Mouse (Mus musculus) limb, embryonic 14.5 days (tissue): ENCODE data around the gene Slc25a39. TPM values are rescaled to one million over a fixed set of nuclear protein-coding genes. Genes with fewer than 3 reads are reported as not detected.

Source experiments
- ATAC-seq: fragments of 200-750 bp; cut with Nextera tagmentation; 2 replicates; pipeline ENCODE4 v1.8.0; 2017; ENCODE audit warnings: low read depth, moderate number of reproducible peaks, moderate TSS enrichment; ENCODE audit not compliant: low FRiP score
- DNase-seq: peaks from one replicate; pipeline ENCODE4 v3.0.0-alpha.2; 2015; ENCODE audit warnings: low spot score
- H3K27ac ChIP-seq: fragments of 300-500 bp; sonication (generic); replicated peaks from 2 replicates; pipeline ENCODE4 v1.5.1; 2014; ENCODE audit warnings: low read depth, mild to moderate bottlenecking, low read length, moderate library complexity, mixed read lengths
- H3K27me3 ChIP-seq: fragments of 300-500 bp; sonication (generic); 2 replicates; pipeline ENCODE4 v1.6.1; 2014; ENCODE audit warnings: low read length, mixed read lengths; ENCODE audit not compliant: control insufficient read depth, insufficient read depth
- H3K36me3 ChIP-seq: fragments of 300-500 bp; sonication (generic); 2 replicates; pipeline ENCODE4 v1.6.1; 2014; ENCODE audit warnings: mild to moderate bottlenecking, low read length, moderate library complexity, mixed read lengths; ENCODE audit not compliant: control insufficient read depth, insufficient read depth
- H3K4me1 ChIP-seq: fragments of 300-500 bp; sonication (generic); 2 replicates; pipeline ENCODE4 v1.6.1; 2014; ENCODE audit warnings: antibody characterized with exemption, low read length, mixed read lengths; ENCODE audit not compliant: control insufficient read depth, insufficient read depth
- H3K4me2 ChIP-seq: fragments of 300-500 bp; sonication (generic); replicated peaks from 2 replicates; pipeline ENCODE4 v1.6.1; 2014; ENCODE audit warnings: low read depth, mild to moderate bottlenecking, low read length, moderate library complexity; ENCODE audit not compliant: severe bottlenecking
- H3K4me3 ChIP-seq: fragments of 300-500 bp; sonication (generic); replicated peaks from 2 replicates; pipeline ENCODE4 v1.5.1; 2014; ENCODE audit warnings: low read length
- H3K9ac ChIP-seq: fragments of 300-500 bp; sonication (generic); 2 replicates; pipeline ENCODE4 v1.6.1; 2014; ENCODE audit warnings: mild to moderate bottlenecking, low read depth, low read length, moderate library complexity; ENCODE audit not compliant: severe bottlenecking
- H3K9me3 ChIP-seq: fragments of 300-500 bp; sonication (generic); 2 replicates; pipeline ENCODE4 v1.6.1; 2016; ENCODE audit warnings: low read length; ENCODE audit not compliant: control insufficient read depth
- POLR2A ChIP-seq: fragments of 200-500 bp; IDR thresholded peaks from 2 replicates; pipeline ENCODE4 v1.8.0; 2012; ENCODE audit warnings: inconsistent platforms, mild to moderate bottlenecking, moderate library complexity, borderline replicate concordance; ENCODE audit not compliant: insufficient read depth, insufficient read length; ENCODE audit errors: extremely low read depth
- WGBS: fragments of 180-500 bp; shearing (Covaris S2); extraction: QIAGEN DNeasy Blood & Tissue Kit; methylation state at CpG from one replicate; pipeline ENCODE4 v1.1.7; 2014; 5-methylcytosine and 5-hydroxymethylcytosine counted together
- polyA plus RNA-seq, 2 experiments: library from polyadenylated mRNA; depleted of rRNA in 1 of 2; stranded (reverse) in 1 of 2; unstranded in 1 of 2; fragments of >200 nt; fragmentation: Nextera tagmentation in 1 of 2; extraction: Ambion mirVana in 1 of 2; gene quantifications; 2 replicates each; pipeline versions ENCODE4 v1.2.1 to v1.2.3; 2012 to 2014

Slc25a39 gene
- polyA plus RNA-seq, 2 experiments = 120 to 179 TPM

DNA sequence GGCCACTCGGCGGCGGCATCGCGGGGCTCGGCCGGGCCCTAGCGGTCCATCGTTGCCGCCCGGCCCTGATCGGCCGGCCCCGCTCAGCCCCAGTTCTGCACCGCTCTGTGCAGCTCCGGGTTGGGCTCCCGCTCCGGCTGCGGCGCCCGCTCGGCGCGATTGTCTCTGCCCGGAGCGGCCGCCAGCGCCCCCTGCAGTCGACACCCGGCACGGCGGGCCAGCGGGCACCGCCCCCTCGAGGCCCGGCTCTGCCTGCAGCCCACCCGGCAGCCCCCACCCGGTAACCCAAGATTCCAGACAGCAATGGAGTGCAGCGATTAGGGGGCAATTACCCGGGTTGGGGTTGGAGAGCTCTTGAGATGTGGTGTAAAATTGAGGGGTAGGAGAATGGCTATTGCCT is 39.8 kb upstream of the Slc25a39 start, which contains the start of gene Fam171a2:
Fam171a2 (minus strand) TSS at position 186 of the 400 bp plus-strand sequence.
- WGBS = under 1% methylated on average over 22 of the region's 40 CpGs
- peaks cover 26% of the 10 kb centered on the region for H3K4me1 ChIP-seq
- ATAC-seq = peak; percentile 69

GRCm38 (mm10) chr11:102446581-102447461 is 39.1 kb upstream of the Slc25a39 start:
- no peaks in the 10 kb centered on the region for H3K9me3 ChIP-seq
- peak overlapping the region; percentile 85 for H3K4me3 ChIP-seq
- peaks cover 9% of the 10 kb centered on the region; the same call in 1 of the 2 replicates for H3K27me3 ChIP-seq
- ATAC-seq (peak; percentile 30), DNase-seq (peak; percentile 35)
- 2% methylated on average over 35 of the region's 49 CpGs for WGBS
- H3K9ac ChIP-seq = peak overlapping the region; percentile 97
- peaks cover 26% of the 10 kb centered on the region for H3K4me1 ChIP-seq
- peaks cover 21% of the 10 kb centered on the region for H3K36me3 ChIP-seq
- H3K27ac ChIP-seq = peak overlapping the region; percentile 89
- TF ChIP-seq POLR2A = no peak
- H3K4me2 ChIP-seq = peak overlapping the region; percentile 61

More for the DNA sequence above, 39.8 kb upstream of the Slc25a39 start, which contains the start of gene Fam171a2:
- peaks cover 9% of the 10 kb centered on the region; the same call in 1 of the 2 replicates for H3K27me3 ChIP-seq
- TF ChIP-seq POLR2A = peak; percentile 81; the same call in 1 of the 2 replicates
- peak within 1 kb of the TSS; percentile 97 for H3K9ac ChIP-seq
- peaks cover 15% of the 10 kb centered on the region for H3K36me3 ChIP-seq
- DNase-seq = peak; percentile 63
- peak within 1 kb of the TSS; percentile 85 for H3K4me3 ChIP-seq
- peak within 1 kb of the TSS; percentile 61 for H3K4me2 ChIP-seq
- peak within 1 kb of the TSS; percentile 89 for H3K27ac ChIP-seq
- H3K9me3 ChIP-seq = no peaks in the 10 kb centered on the region

GRCm38 (mm10) chr11:102445891-102446361 is 38.2 kb upstream of the Slc25a39 start:
- H3K4me2 ChIP-seq = peak overlapping the region; percentile 61
- peak overlapping the region; percentile 97 for H3K9ac ChIP-seq
- H3K27me3 ChIP-seq = peaks cover 9% of the 10 kb centered on the region; the same call in 1 of the 2 replicates
- H3K4me3 ChIP-seq = peak overlapping the region; percentile 85
- DNase-seq = peak; percentile 73
- H3K4me1 ChIP-seq = peaks cover 26% of the 10 kb centered on the region
- no peak for ATAC-seq
- H3K27ac ChIP-seq = peak overlapping the region; percentile 61
- H3K36me3 ChIP-seq = peaks cover 30% of the 10 kb centered on the region
- no peak for TF ChIP-seq POLR2A
- WGBS = 6% methylated on average over 7 of the region's 7 CpGs
- H3K9me3 ChIP-seq = no peaks in the 10 kb centered on the region

DNA sequence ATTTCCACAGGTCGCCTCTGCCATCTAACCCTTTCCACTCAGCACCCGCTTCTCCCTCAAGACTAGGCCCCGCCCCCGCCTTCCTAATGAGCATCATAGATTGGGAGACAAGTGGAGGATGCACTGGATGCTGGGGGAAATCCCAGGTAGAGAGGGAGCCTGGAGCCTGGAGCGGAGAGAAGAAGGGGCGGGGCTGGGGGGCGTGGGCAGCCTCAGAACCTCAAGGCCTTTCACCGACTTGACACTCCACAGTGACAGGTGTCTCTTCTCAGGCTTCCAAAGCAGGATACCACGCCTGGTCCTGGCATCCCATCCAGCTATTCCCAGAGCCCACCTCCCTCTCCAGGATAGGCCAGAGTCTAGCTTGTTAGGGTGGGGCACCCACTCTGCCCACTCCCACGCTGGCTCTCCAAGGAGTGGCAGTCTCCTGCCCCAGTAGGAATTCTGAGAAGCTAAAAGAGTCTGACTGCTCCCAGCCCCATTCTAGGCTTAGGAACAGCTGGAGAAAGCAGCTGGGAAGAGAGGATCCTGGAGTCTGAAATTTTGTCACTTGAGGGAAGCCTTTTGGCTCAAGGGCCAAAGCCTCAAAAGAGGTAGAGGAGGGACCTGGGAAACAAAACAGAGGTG is 37.6 kb upstream of the Slc25a39 start:
- Histone ChIP-seq H3K4me3 (peak overlapping the region; percentile 85), H3K9ac (0 out of 2 replicates have a peak overlapping the region, but pooled peaks have one; percentile 97), H3K27ac (peak overlapping the region; percentile 61), H3K9me3 (no peaks in the 10 kb centered on the region), H3K4me1 (peaks cover 26% of the 10 kb centered on the region), H3K36me3 (peaks cover 36% of the 10 kb centered on the region), H3K4me2 (peak overlapping the region; percentile 61), H3K27me3 (peaks cover 9% of the 10 kb centered on the region; the same call in 1 of the 2 replicates)
- WGBS = 17% methylated on average over 8 of the region's 10 CpGs
- no peak for TF ChIP-seq POLR2A
- ATAC-seq = peak; percentile 47
- peak; percentile 61 for DNase-seq

GRCm38 (mm10) chr11:102444781-102445180 is 37.0 kb upstream of the Slc25a39 start:
- 14% methylated on average over 6 of the region's 6 CpGs for WGBS
- Histone ChIP-seq H3K27ac (no peak overlapping the region), H3K4me3 (no peak overlapping the region), H3K9me3 (no peaks in the 10 kb centered on the region), H3K4me2 (no peak overlapping the region), H3K27me3 (peaks cover 8% of the 10 kb centered on the region; the same call in 1 of the 2 replicates), H3K36me3 (peaks cover 42% of the 10 kb centered on the region), H3K9ac (no peak overlapping the region), H3K4me1 (peaks cover 26% of the 10 kb centered on the region)
- TF ChIP-seq POLR2A = no peak
- ATAC-seq (no peak), DNase-seq (no peak)
